Mouse (Mus musculus) lung, adult 2 months (tissue): Measurements from ENCODE around the gene Actl7a.

Experiments
- CTCF ChIP-seq: fragments of 200-500 bp; IDR thresholded peaks from 2 replicates; pipeline ENCODE4 v1.5.1; 2011; ENCODE audit warnings: mild to moderate bottlenecking, low read length, control low read depth; ENCODE audit not compliant: insufficient read depth
- POLR2A ChIP-seq: fragments of 200-500 bp; IDR thresholded peaks from 2 replicates; pipeline ENCODE4 v1.6.1; 2011; ENCODE audit warnings: low read depth, mild to moderate bottlenecking, control low read depth, low read length, borderline replicate concordance; ENCODE audit errors: extremely low read depth

DNA sequence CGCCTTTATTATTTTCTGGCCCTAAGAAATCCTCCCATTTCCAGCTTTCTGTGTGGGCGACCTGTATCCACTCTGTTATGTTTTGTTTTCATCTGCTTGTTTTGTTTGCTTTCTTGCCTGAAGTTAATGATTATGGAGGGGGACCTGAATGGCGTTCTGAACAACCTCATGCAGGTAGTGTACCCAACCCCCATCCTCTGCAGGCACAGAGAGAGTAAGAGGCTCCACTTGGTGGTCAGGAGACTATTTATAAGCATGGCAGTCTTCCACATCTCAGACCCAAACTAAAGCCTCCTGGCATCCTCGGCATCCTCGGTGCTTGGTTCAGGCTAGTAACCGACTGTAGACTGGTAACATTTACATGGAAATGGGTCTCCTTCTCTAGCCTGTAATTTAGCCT, 20.9 kb upstream of the Actl7a start:
- TF ChIP-seq CTCF: no peak
- no peak for TF ChIP-seq POLR2A
